Comparison of ENCODE assay signal across 9 mouse cellular contexts in the genomic region with DNA sequence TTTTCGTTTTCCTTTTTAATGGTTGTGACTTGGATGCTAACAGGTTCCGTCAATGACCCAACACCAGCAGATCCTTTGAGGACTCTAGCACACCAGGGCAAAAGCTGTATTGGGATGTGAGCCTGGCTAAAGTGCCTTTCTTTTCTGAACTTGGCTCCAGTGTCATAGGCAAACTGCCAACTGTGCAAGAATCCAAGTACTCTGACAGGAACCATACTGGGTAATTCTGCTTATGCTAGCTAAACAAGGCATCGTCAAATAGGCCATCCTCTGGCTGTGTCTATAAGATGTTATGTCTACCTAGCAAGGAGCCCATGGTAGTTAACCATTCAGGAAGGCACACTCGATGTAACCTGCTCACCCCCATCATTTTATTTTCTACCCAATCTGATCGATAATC. TPM values are rescaled to one million over a fixed set of nuclear protein-coding genes. Genes with fewer than 3 reads are reported as not detected.
A peak's percentile ranks its signal among the peaks of the same experiment; 100 is the strongest.
DNase-seq lines count a peak whose midpoint lies in the region; ATAC-seq and TF ChIP-seq lines count a peak whose summit lies in the region.
"Had no signal": no experiment of that assay in that cellular context is flagged by ENCODE, and none has a peak within 500 bp of the region (broad histone marks: within the 10 kb centered on the region; RNA-seq: fewer than 3 reads in every experiment).

No protein-coding gene starts in this region.

- no peak for TF ChIP-seq CTCF in lung, embryonic 14.5 days (IDR thresholded peaks at IDR 0.05; ENCODE audit: low read depth)

- 88% methylated on average over 5 of the region's 5 CpGs for WGBS in heart, embryonic 12.5 days
- 71% methylated on average over 5 of the region's 5 CpGs for WGBS in lung, embryonic 14.5 days

- H3K27ac ChIP-seq in heart, embryonic 12.5 days (ENCODE audit: poor library complexity, severe bottlenecking): no peak overlapping the region
- peak overlapping the region; percentile 10 for H3K27ac ChIP-seq in lung, embryonic 14.5 days (ENCODE audit: low read depth)
- H3K27ac ChIP-seq: liver, embryonic 13.5 days had no signal

- intact Hi-C loops in gastrocnemius, postnatal 36 days (cut with DNase I): no loop called here

- ATAC-seq in heart, embryonic 12.5 days (ENCODE audit: insufficient number of reproducible peaks, low FRiP score): no peak
- peak; percentile 66; the same call in 1 of the 2 replicates for ATAC-seq in lung, embryonic 14.5 days (ENCODE audit: insufficient read depth)
- no peak for ATAC-seq in inflammation-experienced regulatory T-cells, adult 6 months

- peak; percentile 95 for DNase-seq in heart, adult 11 months
- DNase-seq in adipocyte (ENCODE audit: low spot score): peak; percentile 97
- DNase-seq in gastrocnemius, postnatal 36 days: peak; percentile 22 to 63
- peak; percentile 83 for DNase-seq in lung, embryonic 14.5 days
- DNase-seq in thymus, postnatal 4 days: no peak
- DNase-seq in right cerebral cortex, postnatal 25 days: no peak
- DNase-seq: liver, embryonic 13.5 days had no signal

- H3K27me3 ChIP-seq in heart, embryonic 12.5 days (replicated peaks): no peaks in the 10 kb centered on the region
- H3K27me3 ChIP-seq in lung, embryonic 14.5 days (ENCODE audit: insufficient read depth, low read length): no peaks in the 10 kb centered on the region
- H3K27me3 ChIP-seq: liver, embryonic 13.5 days had no signal

- no peak overlapping the region for H3K9ac ChIP-seq in heart, embryonic 12.5 days
- no peak overlapping the region for H3K9ac ChIP-seq in lung, embryonic 14.5 days
- H3K9ac ChIP-seq: liver, embryonic 13.5 days had no signal

- peaks cover 11% of the 10 kb centered on the region for H3K9me3 ChIP-seq in heart, embryonic 12.5 days (replicated peaks)
- peaks cover 8% of the 10 kb centered on the region; the same call in 1 of the 2 replicates for H3K9me3 ChIP-seq in lung, embryonic 14.5 days (ENCODE audit: low read depth, low read length)
- H3K9me3 ChIP-seq: liver, embryonic 13.5 days had no signal

- H3K36me3 ChIP-seq in heart, embryonic 12.5 days: peaks cover 89% of the 10 kb centered on the region
- H3K36me3 ChIP-seq in lung, embryonic 14.5 days (ENCODE audit: insufficient read depth): peaks cover 77% of the 10 kb centered on the region

- H3K4me3 ChIP-seq in heart, embryonic 12.5 days: no peak overlapping the region
- no peak overlapping the region for H3K4me3 ChIP-seq in lung, embryonic 14.5 days (ENCODE audit: low read depth, low read length)
- H3K4me3 ChIP-seq: liver, embryonic 13.5 days had no signal

- H3K4me1 ChIP-seq in heart, embryonic 12.5 days (replicated peaks): 0 out of 2 replicates have a peak, but pooled peaks cover 2% of the 10 kb centered on the region
- H3K4me1 ChIP-seq in lung, embryonic 14.5 days (ENCODE audit: insufficient read depth): 0 out of 2 replicates have a peak, but pooled peaks cover 7% of the 10 kb centered on the region

- no peak overlapping the region for H3K4me2 ChIP-seq in heart, embryonic 12.5 days
- no peak overlapping the region for H3K4me2 ChIP-seq in lung, embryonic 14.5 days
- H3K4me2 ChIP-seq: liver, embryonic 13.5 days had no signal

RNA-seq across cellular contexts. Expression of gene Itgb6, which starts 51.1 kb away (rescaled TPM):
- 0.14 and 0.17 TPM in 2 replicates for polyA plus RNA-seq in heart, embryonic 12.5 days (2016; fragmentation: Nextera tagmentation; extraction: Ambion mirVana)
- total RNA-seq in gastrocnemius, postnatal 36 days (2021): 10 to 100 TPM; 20.3 to 21.7 TPM
- 5.5 and 6.2 TPM in 2 replicates for polyA plus RNA-seq in lung, embryonic 14.5 days (2014; fragmentation: Nextera tagmentation; extraction: Ambion mirVana)
- polyA plus RNA-seq in inflammation-experienced regulatory T-cells, adult 6 months (2017; shearing (Covaris generic)): not detected

Comparison
In these comparisons a context has a peak if more than half of its experiments do, and no peak if none do; other contexts are left out.
1. DNase-seq: peak in heart, adult 11 months (single experiment), adipocyte (single experiment), gastrocnemius, postnatal 36 days (2 of 2) and lung, embryonic 14.5 days (single experiment); none in thymus, postnatal 4 days (single experiment) and right cerebral cortex, postnatal 25 days (single experiment).